Mouse (Mus musculus): ENCODE measurements around the gene Med26. TPM values are rescaled to one million over a fixed set of nuclear protein-coding genes. Genes with fewer than 3 reads are reported as not detected.

Med26 gene
- polyA plus RNA-seq, 1 experiment = 7.6 TPM

- peaks cover 37% of the 10 kb centered on the region for H3K79me2 ChIP-seq (ENCODE audit: control insufficient read depth, insufficient read depth)
- no peaks in the 10 kb centered on the region for H3K36me3 ChIP-seq (ENCODE audit: control insufficient read depth, insufficient read depth)
- peak overlapping the region; percentile 92 for H3K4me2 ChIP-seq (ENCODE audit: low read depth)
- TF ChIP-seq E2F4 (IDR thresholded peaks at IDR 0.05; ENCODE audit: insufficient read depth) = no peak
- H3K27me3 ChIP-seq (ENCODE audit: control insufficient read depth, insufficient read depth, insufficient read length) = no peaks in the 10 kb centered on the region
- H3K4me3 ChIP-seq = peak overlapping the region; percentile 92
- peak overlapping the region; percentile 58 for H3ac ChIP-seq (ENCODE audit: control insufficient read depth, insufficient read length)
Observed at GRCm38 (mm10) chr8:72549314-72549892, 1.3 kb upstream of the Med26 start.

GRCm38 (mm10) chr8:72548644-72549313 is 709 bp upstream of the Med26 start:
- Histone ChIP-seq H3K4me3 (peak overlapping the region; percentile 92), H3K79me2 (ENCODE audit: control insufficient read depth, insufficient read depth) (peaks cover 44% of the 10 kb centered on the region), H3K27me3 (ENCODE audit: control insufficient read depth, insufficient read depth, insufficient read length) (no peaks in the 10 kb centered on the region), H3K4me2 (ENCODE audit: low read depth) (peak overlapping the region; percentile 92), H3ac (ENCODE audit: control insufficient read depth, insufficient read length) (peak overlapping the region; percentile 58), H3K36me3 (ENCODE audit: control insufficient read depth, insufficient read depth) (no peaks in the 10 kb centered on the region)
- TF ChIP-seq MYOD1 (IDR thresholded peaks at IDR 0.05; ENCODE audit: control insufficient read depth in 1 of 3, insufficient read length in 2 of 3, low read depth in 2 of 3) (no peak), USF1 (IDR thresholded peaks at IDR 0.05; ENCODE audit: low read depth) (no peak), POLR2A (IDR thresholded peaks at IDR 0.05; ENCODE audit: insufficient read length, low read depth) (no peak), E2F4 (IDR thresholded peaks at IDR 0.05; ENCODE audit: insufficient read depth) (no peak), POLR2AphosphoS2 (IDR thresholded peaks at IDR 0.05; ENCODE audit: insufficient read length, low read depth) (no peak), CEBPB (IDR thresholded peaks at IDR 0.05; ENCODE audit: insufficient read depth, poor library complexity, severe bottlenecking) (no peak), REST (IDR thresholded peaks at IDR 0.05; ENCODE audit: insufficient read depth, insufficient read length) (no peak), MAX (IDR thresholded peaks at IDR 0.05; ENCODE audit: low read depth) (no peak), MYOG (IDR thresholded peaks at IDR 0.05; ENCODE audit: control insufficient read depth in 1 of 3, insufficient read depth in 1 of 3, insufficient read length in 2 of 3, low read depth in 2 of 3) (no peak), TCF3 (IDR thresholded peaks at IDR 0.05; ENCODE audit: insufficient read length, low read depth) (no peak), SRF (IDR thresholded peaks at IDR 0.05; ENCODE audit: control insufficient read depth, insufficient read length, low read depth) (no peak), TCF12 (IDR thresholded peaks at IDR 0.05; ENCODE audit: insufficient read depth, poor library complexity, severe bottlenecking) (no peak)

- no peak for TF ChIP-seq TCF3 (IDR thresholded peaks at IDR 0.05; ENCODE audit: insufficient read length, low read depth)
- TF ChIP-seq USF1 (IDR thresholded peaks at IDR 0.05; ENCODE audit: low read depth) = no peak
- no peak for TF ChIP-seq MYOG (IDR thresholded peaks at IDR 0.05; ENCODE audit: control insufficient read depth in 1 of 3, insufficient read depth in 1 of 3, insufficient read length in 2 of 3, low read depth in 2 of 3)
- no peak for TF ChIP-seq POLR2AphosphoS2 (IDR thresholded peaks at IDR 0.05; ENCODE audit: insufficient read length, low read depth)
- TF ChIP-seq E2F4 (IDR thresholded peaks at IDR 0.05; ENCODE audit: insufficient read depth) = no peak
- TF ChIP-seq SRF (IDR thresholded peaks at IDR 0.05; ENCODE audit: control insufficient read depth, insufficient read length, low read depth) = no peak
- no peak for TF ChIP-seq MYOD1 (IDR thresholded peaks at IDR 0.05; ENCODE audit: control insufficient read depth in 1 of 3, insufficient read length in 2 of 3, low read depth in 2 of 3)
- TF ChIP-seq TCF12 (IDR thresholded peaks at IDR 0.05; ENCODE audit: insufficient read depth, poor library complexity, severe bottlenecking) = no peak
- no peak for TF ChIP-seq CEBPB (IDR thresholded peaks at IDR 0.05; ENCODE audit: insufficient read depth, poor library complexity, severe bottlenecking)
- TF ChIP-seq MAX (IDR thresholded peaks at IDR 0.05; ENCODE audit: low read depth) = no peak
- no peak for TF ChIP-seq REST (IDR thresholded peaks at IDR 0.05; ENCODE audit: insufficient read depth, insufficient read length)
- TF ChIP-seq POLR2A (IDR thresholded peaks at IDR 0.05; ENCODE audit: insufficient read length, low read depth) = no peak
- H3K27me3 ChIP-seq (ENCODE audit: control insufficient read depth, insufficient read depth, insufficient read length) = no peaks in the 10 kb centered on the region
- H3K4me3 ChIP-seq = peak overlapping the region; percentile 92
- no peaks in the 10 kb centered on the region for H3K36me3 ChIP-seq (ENCODE audit: control insufficient read depth, insufficient read depth)
- H3K79me2 ChIP-seq (ENCODE audit: control insufficient read depth, insufficient read depth) = peaks cover 59% of the 10 kb centered on the region
- H3ac ChIP-seq (ENCODE audit: control insufficient read depth, insufficient read length) = peak overlapping the region; percentile 58
- peak overlapping the region; percentile 99 for H3K4me2 ChIP-seq (ENCODE audit: low read depth)
Observed at GRCm38 (mm10) chr8:72547122-72547801, 808 bp downstream of the Med26 start.

GRCm38 (mm10) chr8:72539234-72539633 is 8.8 kb downstream of the Med26 start:
- H3ac ChIP-seq (ENCODE audit: control insufficient read depth, insufficient read length) = no peak overlapping the region
- H3K79me2 ChIP-seq (ENCODE audit: control insufficient read depth, insufficient read depth) = peaks cover 87% of the 10 kb centered on the region
- H3K4me3 ChIP-seq = no peak overlapping the region
- TF ChIP-seq POLR2A (IDR thresholded peaks at IDR 0.05; ENCODE audit: insufficient read length, low read depth) (no peak), MAX (IDR thresholded peaks at IDR 0.05; ENCODE audit: low read depth) (no peak), CEBPB (IDR thresholded peaks at IDR 0.05; ENCODE audit: insufficient read depth, poor library complexity, severe bottlenecking) (no peak), POLR2AphosphoS2 (IDR thresholded peaks at IDR 0.05; ENCODE audit: insufficient read length, low read depth) (no peak), TCF12 (IDR thresholded peaks at IDR 0.05; ENCODE audit: insufficient read depth, poor library complexity, severe bottlenecking) (no peak), SRF (IDR thresholded peaks at IDR 0.05; ENCODE audit: control insufficient read depth, insufficient read length, low read depth) (no peak), TCF3 (IDR thresholded peaks at IDR 0.05; ENCODE audit: insufficient read length, low read depth) (no peak), REST (IDR thresholded peaks at IDR 0.05; ENCODE audit: insufficient read depth, insufficient read length) (no peak), USF1 (IDR thresholded peaks at IDR 0.05; ENCODE audit: low read depth) (no peak)
- no peaks in the 10 kb centered on the region for H3K36me3 ChIP-seq (ENCODE audit: control insufficient read depth, insufficient read depth)
- no peaks in the 10 kb centered on the region for H3K27me3 ChIP-seq (ENCODE audit: control insufficient read depth, insufficient read depth, insufficient read length)
- H3K4me2 ChIP-seq (ENCODE audit: low read depth) = no peak overlapping the region
